Mouse (Mus musculus) embryonic facial prominence, embryonic 10.5 days (tissue): ENCODE results near the gene Mrpl20. TPM values are rescaled to one million over a fixed set of nuclear protein-coding genes. Genes with fewer than 3 reads are reported as not detected.

Source experiments
- DNase-seq: peaks from one replicate; pipeline ENCODE4 v3.0.0-alpha.2; 2017; ENCODE audit warnings: low spot score
- H3K27ac ChIP-seq: fragments of 300-500 bp; sonication (generic); replicated peaks from 2 replicates; pipeline ENCODE4 v1.5.1; 2016; ENCODE audit warnings: mild to moderate bottlenecking
- H3K27me3 ChIP-seq: fragments of 300-500 bp; sonication (generic); replicated peaks from 2 replicates; pipeline ENCODE4 v1.6.1; 2016; ENCODE audit warnings: low read depth, mild to moderate bottlenecking; ENCODE audit not compliant: poor library complexity, severe bottlenecking
- H3K36me3 ChIP-seq: fragments of 300-500 bp; sonication (generic); replicated peaks from 2 replicates; pipeline ENCODE4 v1.6.1; 2016; ENCODE audit warnings: mild to moderate bottlenecking, moderate library complexity
- H3K4me1 ChIP-seq: fragments of 300-500 bp; sonication (generic); 2 replicates; pipeline ENCODE4 v1.6.1; 2016
- H3K4me3 ChIP-seq: fragments of 300-500 bp; sonication (generic); 2 replicates; pipeline ENCODE4 v1.5.1; 2016; ENCODE audit warnings: mild to moderate bottlenecking, moderate library complexity
- H3K9me3 ChIP-seq: fragments of 300-500 bp; sonication (generic); 2 replicates; pipeline ENCODE4 v1.6.1; 2016; ENCODE audit warnings: mild to moderate bottlenecking
- WGBS: fragments of 180-500 bp; shearing (Covaris S2); methylation state at CpG from one replicate; pipeline ENCODE4 v1.1.7; 2016; 5-methylcytosine and 5-hydroxymethylcytosine counted together
- microRNA-seq: library from miRNA; unstranded; fragments of <30 nt; microRNA quantifications from one replicate; pipeline ENCODE4, GENCODE M21; 2017
- polyA plus RNA-seq: library from polyadenylated mRNA; unstranded; fragments of >200 nt; fragmentation: Nextera tagmentation; extraction: Ambion mirVana; gene quantifications from 2 replicates; pipeline ENCODE4 v1.2.1, GENCODE M21; 2016

Mrpl20 gene
- polyA plus RNA-seq, 1 experiment from 2014 or later: 254 TPM

- no peak overlapping the region for H3K27ac ChIP-seq
- H3K4me3 ChIP-seq: no peak overlapping the region; the same call in 1 of the 2 replicates
- H3K4me1 ChIP-seq: peaks cover 33% of the 10 kb centered on the region
- H3K36me3 ChIP-seq: peaks cover 26% of the 10 kb centered on the region
- DNase-seq: no peak
- no peaks in the 10 kb centered on the region for H3K9me3 ChIP-seq
- no peaks in the 10 kb centered on the region for H3K27me3 ChIP-seq
- WGBS: 91% methylated on average over 3 of the region's 3 CpGs
Measured at GRCm38 (mm10) chr4:155849792-155850451, 47.2 kb downstream of the Mrpl20 start.

- Histone ChIP-seq H3K4me3 (no peak overlapping the region), H3K9me3 (no peaks in the 10 kb centered on the region), H3K27me3 (no peaks in the 10 kb centered on the region), H3K4me1 (peaks cover 32% of the 10 kb centered on the region), H3K36me3 (peaks cover 40% of the 10 kb centered on the region), H3K27ac (no peak overlapping the region)
- no peak for DNase-seq
- WGBS: 92% methylated on average over 3 of the region's 3 CpGs
Measured at GRCm38 (mm10) chr4:155851368-155851767, 48.7 kb downstream of the Mrpl20 start.

- no peaks in the 10 kb centered on the region for H3K9me3 ChIP-seq
- H3K27me3 ChIP-seq: no peaks in the 10 kb centered on the region
- H3K27ac ChIP-seq: no peak overlapping the region
- H3K4me1 ChIP-seq: peaks cover 26% of the 10 kb centered on the region
- DNase-seq: no peak
- no peak overlapping the region for H3K4me3 ChIP-seq
- peaks cover 46% of the 10 kb centered on the region for H3K36me3 ChIP-seq
- 84% methylated on average over 2 of the region's 2 CpGs for WGBS
Measured at GRCm38 (mm10) chr4:155851951-155852411, 49.3 kb downstream of the Mrpl20 start.

- Histone ChIP-seq H3K27ac (no peak overlapping the region), H3K27me3 (no peaks in the 10 kb centered on the region), H3K4me3 (no peak overlapping the region), H3K4me1 (peaks cover 16% of the 10 kb centered on the region), H3K9me3 (no peaks in the 10 kb centered on the region), H3K36me3 (peaks cover 61% of the 10 kb centered on the region)
- DNase-seq: no peak
- 87% methylated on average over 9 of the region's 9 CpGs for WGBS
Measured at GRCm38 (mm10) chr4:155853421-155853820, 50.7 kb downstream of the Mrpl20 start.

GRCm38 (mm10) chr4:155854991-155855390, 52.3 kb downstream of the Mrpl20 start:
- no peak for DNase-seq
- Histone ChIP-seq H3K27me3 (no peaks in the 10 kb centered on the region), H3K4me1 (0 out of 2 replicates have a peak, but pooled peaks cover 3% of the 10 kb centered on the region), H3K4me3 (no peak overlapping the region), H3K9me3 (no peaks in the 10 kb centered on the region), H3K36me3 (peaks cover 76% of the 10 kb centered on the region), H3K27ac (no peak overlapping the region)
- WGBS: 96% methylated on average over 12 of the region's 12 CpGs

GRCm38 (mm10) chr4:155856071-155856470, 53.4 kb downstream of the Mrpl20 start:
- H3K9me3 ChIP-seq: no peaks in the 10 kb centered on the region
- H3K27me3 ChIP-seq: no peaks in the 10 kb centered on the region
- DNase-seq: no peak
- 91% methylated on average over 12 of the region's 12 CpGs for WGBS
- 0 out of 2 replicates have a peak, but pooled peaks cover 3% of the 10 kb centered on the region for H3K4me1 ChIP-seq
- H3K4me3 ChIP-seq: no peak overlapping the region
- peaks cover 84% of the 10 kb centered on the region for H3K36me3 ChIP-seq
- no peak overlapping the region for H3K27ac ChIP-seq

- H3K9me3 ChIP-seq: no peaks in the 10 kb centered on the region
- no peak for DNase-seq
- no peak overlapping the region for H3K27ac ChIP-seq
- no peaks in the 10 kb centered on the region for H3K4me1 ChIP-seq
- no peaks in the 10 kb centered on the region for H3K27me3 ChIP-seq
- H3K4me3 ChIP-seq: 0 out of 2 replicates have a peak overlapping the region, but pooled peaks have one; percentile 6
- H3K36me3 ChIP-seq: peaks cover 90% of the 10 kb centered on the region
- WGBS: 90% methylated on average over 3 of the region's 3 CpGs
Measured at GRCm38 (mm10) chr4:155856881-155857280, 54.2 kb downstream of the Mrpl20 start.

- no peak overlapping the region for H3K4me3 ChIP-seq
- peaks cover 75% of the 10 kb centered on the region for H3K36me3 ChIP-seq
- no peaks in the 10 kb centered on the region for H3K9me3 ChIP-seq
- H3K4me1 ChIP-seq: no peaks in the 10 kb centered on the region
- H3K27me3 ChIP-seq: no peaks in the 10 kb centered on the region
- DNase-seq: peak; percentile 92
- 20% methylated on average over 13 of the region's 13 CpGs for WGBS
- no peak overlapping the region for H3K27ac ChIP-seq
Measured at GRCm38 (mm10) chr4:155859318-155859717, 56.6 kb downstream of the Mrpl20 start.

Small RNAs within 50 kb of the gene (microRNA-seq; reads per million reads assigned to microRNA genes)
- not detected for gene Gm27743

Other genes with a start within 250 kb of the Mrpl20 start
- 108 and 109 TPM in 2 replicates for gene Nadk, start 240.5 kb upstream of the Mrpl20 start, polyA plus RNA-seq
- 13.5 and 13.7 TPM in 2 replicates for gene Slc35e2, start 201.5 kb upstream of the Mrpl20 start, polyA plus RNA-seq
- gene Cdk11b, start 178.0 kb upstream of the Mrpl20 start, polyA plus RNA-seq: 77.7 and 79.9 TPM in 2 replicates
- not detected in 2 replicates for gene Gm10563, start 157.5 kb upstream of the Mrpl20 start, polyA plus RNA-seq
- 5.8 and 7.4 TPM in 2 replicates for gene Mmp23, start 149.5 kb upstream of the Mrpl20 start, polyA plus RNA-seq
- 19.3 and 20.0 TPM in 2 replicates for gene Mib2, start 133.7 kb upstream of the Mrpl20 start, polyA plus RNA-seq
- 1.5 and 1.8 TPM in 2 replicates for gene Fndc10, start 108.5 kb upstream of the Mrpl20 start, polyA plus RNA-seq
- 158 and 167 TPM in 2 replicates for gene Ssu72, start 98.1 kb upstream of the Mrpl20 start, polyA plus RNA-seq
- 0.53 and 0.79 TPM in 2 replicates for gene Tmem240, start 68.1 kb upstream of the Mrpl20 start, polyA plus RNA-seq
- gene Atad3a, start 41.8 kb upstream of the Mrpl20 start, polyA plus RNA-seq: 132 and 137 TPM in 2 replicates
- gene Vwa1, start 28.2 kb upstream of the Mrpl20 start, polyA plus RNA-seq: 8.6 and 9.3 TPM in 2 replicates
- gene Tmem88b, start 17.0 kb upstream of the Mrpl20 start, polyA plus RNA-seq: 0.59 and 0.61 TPM in 2 replicates
- 0.20 TPM in 1 of 2 replicates, not detected in the other for gene Ankrd65, start 12.4 kb upstream of the Mrpl20 start, polyA plus RNA-seq
- gene Ccnl2, start 9.6 kb downstream of the Mrpl20 start, polyA plus RNA-seq: 179 and 187 TPM in 2 replicates
- gene Aurkaip1, start 28.4 kb downstream of the Mrpl20 start, polyA plus RNA-seq: 170 and 178 TPM in 2 replicates
- gene Mxra8, start 36.8 kb downstream of the Mrpl20 start, polyA plus RNA-seq: 43.6 and 43.9 TPM in 2 replicates
- 4.3 and 5.0 TPM in 2 replicates for gene Dvl1, start 44.5 kb downstream of the Mrpl20 start, polyA plus RNA-seq
- gene Tas1r3, start 60.5 kb downstream of the Mrpl20 start, polyA plus RNA-seq: 0.29 and 0.43 TPM in 2 replicates
- gene Cptp, start 66.6 kb downstream of the Mrpl20 start, polyA plus RNA-seq: 18.6 and 19.4 TPM in 2 replicates
- 97.9 and 109 TPM in 2 replicates for gene Ints11, start 66.7 kb downstream of the Mrpl20 start, polyA plus RNA-seq
- 50.1 and 52.7 TPM in 2 replicates for gene Pusl1, start 88.9 kb downstream of the Mrpl20 start, polyA plus RNA-seq
- gene Acap3, start 88.9 kb downstream of the Mrpl20 start, polyA plus RNA-seq: 24.1 and 28.0 TPM in 2 replicates
- 146 and 151 TPM in 2 replicates for gene Ube2j2, start 141.0 kb downstream of the Mrpl20 start, polyA plus RNA-seq
- gene C1qtnf12, start 159.4 kb downstream of the Mrpl20 start, polyA plus RNA-seq: 22.7 and 23.6 TPM in 2 replicates
- gene B3galt6, start 189.8 kb downstream of the Mrpl20 start, polyA plus RNA-seq: 12.7 and 15.7 TPM in 2 replicates
- gene Sdf4, start 190.0 kb downstream of the Mrpl20 start, polyA plus RNA-seq: 132 and 138 TPM in 2 replicates
- 1.1 and 1.4 TPM in 2 replicates for gene Tnfrsf4, start 211.0 kb downstream of the Mrpl20 start, polyA plus RNA-seq
- 1.2 and 1.4 TPM in 2 replicates for gene Tnfrsf18, start 223.3 kb downstream of the Mrpl20 start, polyA plus RNA-seq